11 mouse cellular contexts compared by ENCODE assay signal in genomic region chr4:150011564-150012321, GRCm38 (mm10). TPM values are rescaled to one million over a fixed set of nuclear protein-coding genes. Genes with fewer than 3 reads are reported as not detected.
DNase-seq lines count a peak whose midpoint lies in the region; ATAC-seq and TF ChIP-seq lines count a peak whose summit lies in the region.
"Had no signal": no experiment of that assay in that cellular context is flagged by ENCODE, and none has a peak within 500 bp of the region (broad histone marks: within the 10 kb centered on the region; RNA-seq: fewer than 3 reads in every experiment).

No protein-coding gene starts in this region.

- no peak for DNase-seq in heart, postnatal 4 days
- DNase-seq in 3T3-L1 (ENCODE audit: low read depth, low spot score) (peak; percentile 72), NIH3T3 (ENCODE audit: low read depth) (peak; percentile 76)
- no peak for DNase-seq in liver, postnatal 0 days
- no peak for DNase-seq in ovary, adult 18-20 months (ENCODE audit: low spot score)
- no peak for DNase-seq in testis, postnatal 14 days (ENCODE audit: low spot score)
- DNase-seq in ovary, postnatal 36 days (ENCODE audit: low spot score): no peak
- DNase-seq: cerebellum, postnatal 36 days; kidney, adult 8-10 months had no signal

- H3K4me1 ChIP-seq in heart, embryonic 15.5 days (replicated peaks): peaks cover 40% of the 10 kb centered on the region
- peaks cover 35% of the 10 kb centered on the region for H3K4me1 ChIP-seq in liver, postnatal 0 days (ENCODE audit: insufficient read depth)

- H3K4me2 ChIP-seq in heart, embryonic 15.5 days: peak overlapping the region; percentile 15; the same call in 1 of the 2 replicates
- H3K4me2 ChIP-seq in liver, postnatal 0 days (ENCODE audit: low read depth, low read length): peak overlapping the region; percentile 7
- H3K4me2 ChIP-seq: midbrain, embryonic 11.5 days had no signal

- TF ChIP-seq EP300 in liver, postnatal 0 days (IDR thresholded peaks at IDR 0.05; ENCODE audit: low read depth): no peak

- TF ChIP-seq CTCF in liver, postnatal 0 days (IDR thresholded peaks at IDR 0.05; ENCODE audit: low read depth): no peak

- no peaks in the 10 kb centered on the region for H3K36me3 ChIP-seq in heart, embryonic 15.5 days
- H3K36me3 ChIP-seq in liver, postnatal 0 days (replicated peaks; ENCODE audit: insufficient read depth, low read length): no peaks in the 10 kb centered on the region

- no peaks in the 10 kb centered on the region for H3K27me3 ChIP-seq in heart, embryonic 15.5 days
- H3K27me3 ChIP-seq in liver, postnatal 0 days (ENCODE audit: insufficient read depth, low read length): no peaks in the 10 kb centered on the region

- no peak for ATAC-seq in heart, embryonic 15.5 days (replicated peaks; ENCODE audit: insufficient number of reproducible peaks, insufficient read depth, low FRiP score, low read depth)
- ATAC-seq in liver, postnatal 0 days: no peak

- peak overlapping the region; percentile 60 for H3K27ac ChIP-seq in heart, embryonic 15.5 days
- peak overlapping the region; percentile 79 for H3K27ac ChIP-seq in liver, postnatal 0 days (ENCODE audit: low read depth)

- no peak overlapping the region for H3K9ac ChIP-seq in heart, embryonic 15.5 days
- H3K9ac ChIP-seq in liver, postnatal 0 days (replicated peaks): no peak overlapping the region

- WGBS in heart, embryonic 15.5 days: 35% methylated on average over 10 of the region's 10 CpGs
- WGBS in liver, postnatal 0 days (ENCODE audit: insufficient replicate concordance): 20% methylated on average over 10 of the region's 10 CpGs

- H3K9me3 ChIP-seq in heart, embryonic 15.5 days (replicated peaks): no peaks in the 10 kb centered on the region
- H3K9me3 ChIP-seq in liver, postnatal 0 days (ENCODE audit: low read length): no peaks in the 10 kb centered on the region

- H3K4me3 ChIP-seq in heart, embryonic 15.5 days: no peak overlapping the region
- no peak overlapping the region for H3K4me3 ChIP-seq in liver, postnatal 0 days (ENCODE audit: low read depth, low read length)

RNA-seq across cellular contexts. Expression of gene H6pd, which starts 2.9 kb away (rescaled TPM):
- polyA plus RNA-seq in heart, embryonic 15.5 days (2015; fragmentation: Nextera tagmentation; extraction: Ambion mirVana): 10.2 and 16.0 TPM in 2 replicates
- 10 to 100 TPM; 34.1 to 35.2 TPM for total RNA-seq in heart, postnatal 4 days (2021)
- 33.0 and 36.5 TPM in 2 replicates for polyA plus RNA-seq in liver, postnatal 0 days (2015; fragmentation: Nextera tagmentation; extraction: Ambion mirVana)

RNA-seq across cellular contexts. Expression of gene Spsb1, which starts 56.9 kb away (rescaled TPM):
- polyA plus RNA-seq in heart, embryonic 15.5 days (2015; fragmentation: Nextera tagmentation; extraction: Ambion mirVana): 10.2 and 12.5 TPM in 2 replicates
- total RNA-seq in heart, postnatal 4 days (2021): 10 to 100 TPM; 26.2 to 26.7 TPM
- polyA plus RNA-seq in liver, postnatal 0 days (2015; fragmentation: Nextera tagmentation; extraction: Ambion mirVana): 1.3 and 1.7 TPM in 2 replicates

Comparison
In these comparisons a context has a peak if more than half of its experiments do, and no peak if none do; other contexts are left out.
1. DNase-seq: peak in 3T3-L1 (single experiment) and NIH3T3 (single experiment); none in heart, postnatal 4 days (single experiment), liver, postnatal 0 days (single experiment), ovary, adult 18-20 months (single experiment), testis, postnatal 14 days (single experiment) and ovary, postnatal 36 days (single experiment).